Mouse (Mus musculus): Measurements from ENCODE around the gene Prtn3. TPM values are rescaled to one million over a fixed set of nuclear protein-coding genes. Genes with fewer than 3 reads are reported as not detected.

Gene Prtn3
- polyA plus RNA-seq, 1 experiment from 2014 or later: 64.6 TPM

DNA sequence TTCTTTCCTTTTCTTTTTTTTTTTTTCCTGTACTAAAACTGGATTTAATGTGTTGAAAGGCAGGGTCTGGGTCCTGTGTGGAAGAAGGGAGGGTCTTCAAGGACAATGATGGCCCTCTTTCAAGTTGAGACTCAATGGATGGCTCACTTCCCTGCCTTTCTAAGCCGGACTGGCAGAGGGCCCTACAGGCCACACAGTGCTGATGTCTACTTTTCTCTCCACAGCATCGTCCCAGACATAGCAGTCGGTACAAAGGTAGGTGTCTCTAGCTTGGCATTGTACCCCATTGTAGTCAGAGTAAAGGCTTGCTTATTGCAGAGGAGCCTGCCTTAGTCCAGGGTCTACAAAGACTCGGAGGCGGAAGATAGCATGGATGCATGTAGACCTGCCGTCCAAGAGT lies 18.0 kb upstream of the Prtn3 start:
- Histone ChIP-seq H3K4me1 (replicated peaks) (peaks cover 73% of the 10 kb centered on the region), H3K36me3 (peaks cover 55% of the 10 kb centered on the region), H3K27ac (peak overlapping the region; percentile 98), H3K4me2 (peak overlapping the region; percentile 91), H3K4me3 (replicated peaks) (peak overlapping the region; percentile 95), H3K9ac (peak overlapping the region; percentile 96), H3K27me3 (no peaks in the 10 kb centered on the region), H3K9me3 (replicated peaks) (no peaks in the 10 kb centered on the region)
- 28% methylated on average over 6 of the region's 6 CpGs for WGBS (ENCODE audit: insufficient replicate concordance)
- no peak for DNase-seq
- no peak for ATAC-seq (ENCODE audit: low read depth)

DNA sequence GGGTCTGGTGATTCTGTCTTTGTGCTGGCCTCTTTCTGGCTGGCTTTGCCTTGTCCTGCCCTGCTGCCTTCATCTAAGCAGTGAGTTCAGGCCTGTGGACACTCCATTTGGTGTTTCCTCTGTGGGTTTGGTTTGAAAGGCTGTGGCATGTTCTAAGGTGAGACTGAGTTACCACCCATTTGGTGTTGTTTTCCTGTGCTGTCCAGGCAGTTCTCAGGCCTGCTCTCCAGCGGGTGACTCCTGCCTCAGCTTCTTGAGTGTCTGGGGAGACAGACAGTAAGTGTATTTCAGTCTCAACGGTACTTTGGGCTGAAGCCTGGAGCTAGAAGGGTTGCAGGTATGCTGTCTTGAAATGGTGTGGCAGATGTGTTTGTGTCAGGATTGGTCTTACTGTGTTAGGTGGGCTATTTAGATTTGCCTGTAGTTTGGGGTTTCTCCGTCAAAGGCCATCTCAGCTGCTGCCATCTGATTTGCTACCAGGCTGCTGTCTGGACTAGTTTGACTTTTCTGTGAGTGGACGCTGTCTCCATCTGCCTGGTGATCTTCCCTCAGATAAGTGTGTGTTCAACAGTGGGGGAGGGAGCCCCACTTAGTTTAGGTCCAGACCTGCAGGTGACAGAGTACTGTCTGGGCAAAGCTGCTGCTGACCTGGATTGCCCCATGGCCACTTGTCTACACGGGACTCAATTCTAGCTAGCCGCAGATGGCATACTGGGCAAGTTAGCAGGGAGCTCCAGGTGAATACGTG lies 17.4 kb upstream of the Prtn3 start:
- Histone ChIP-seq H3K9me3 (replicated peaks) (no peaks in the 10 kb centered on the region), H3K27me3 (no peaks in the 10 kb centered on the region), H3K36me3 (peaks cover 61% of the 10 kb centered on the region), H3K4me3 (replicated peaks) (peak overlapping the region; percentile 95), H3K27ac (peak overlapping the region; percentile 98), H3K4me1 (replicated peaks) (peaks cover 67% of the 10 kb centered on the region), H3K4me2 (peak overlapping the region; percentile 91), H3K9ac (peak overlapping the region; percentile 96)
- ATAC-seq (ENCODE audit: low read depth) (no peak), DNase-seq (no peak)
- WGBS (ENCODE audit: insufficient replicate concordance): 28% methylated on average over 7 of the region's 7 CpGs

DNA sequence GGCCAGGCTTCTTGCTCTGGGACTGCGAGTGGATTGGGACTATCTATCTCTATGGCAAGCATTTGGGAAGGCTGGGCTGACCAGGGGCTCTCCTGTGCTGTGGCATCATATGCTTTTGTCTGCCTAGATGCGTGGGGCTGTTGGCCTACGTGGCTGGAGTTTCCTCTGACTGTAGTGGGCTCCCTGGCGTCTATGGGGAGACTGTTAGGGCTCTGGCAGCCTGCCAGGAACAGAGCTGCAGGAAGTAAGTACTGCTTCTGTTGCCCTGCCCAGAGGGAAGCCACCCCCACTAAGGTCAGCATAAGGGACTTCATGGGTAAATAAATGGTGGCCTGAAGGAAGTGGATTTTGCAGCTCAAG lies 16.8 kb upstream of the Prtn3 start:
- Histone ChIP-seq H3K27ac (peak overlapping the region; percentile 98), H3K4me1 (replicated peaks) (peaks cover 61% of the 10 kb centered on the region), H3K4me2 (peak overlapping the region; percentile 91), H3K27me3 (no peaks in the 10 kb centered on the region), H3K9me3 (replicated peaks) (no peaks in the 10 kb centered on the region), H3K36me3 (peaks cover 67% of the 10 kb centered on the region), H3K9ac (peak overlapping the region; percentile 96), H3K4me3 (replicated peaks) (peak overlapping the region; percentile 95)
- DNase-seq (no peak), ATAC-seq (ENCODE audit: low read depth) (no peak)
- whole genome bisulfite sequencing (ENCODE audit: insufficient replicate concordance): 37% methylated on average over 4 of the region's 4 CpGs

DNA sequence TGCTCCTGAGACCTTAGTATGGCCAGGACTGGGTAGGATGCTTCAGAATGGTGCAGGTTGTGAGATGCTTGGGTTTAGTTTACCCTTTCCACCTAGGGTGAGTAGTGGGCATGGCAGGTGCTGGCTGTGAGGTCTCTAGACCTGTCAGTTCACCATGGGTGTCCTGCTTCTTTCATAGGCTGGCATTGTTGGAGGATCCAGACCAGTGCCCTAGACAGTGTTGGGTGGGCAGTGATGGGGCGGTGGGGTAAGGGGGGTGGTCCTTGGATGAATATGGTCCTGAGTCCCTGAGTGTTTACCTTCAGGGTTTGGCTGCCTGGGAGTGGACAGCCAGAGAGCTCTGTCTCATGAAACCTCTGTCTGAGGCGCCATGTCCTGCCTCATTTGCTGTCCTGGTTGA lies 16.4 kb upstream of the Prtn3 start:
- H3K4me2 ChIP-seq: peak overlapping the region; percentile 91
- peak overlapping the region; percentile 96 for H3K9ac ChIP-seq
- WGBS (ENCODE audit: insufficient replicate concordance): 83% methylated on average over 2 of the region's 2 CpGs
- H3K4me1 ChIP-seq (replicated peaks): peaks cover 57% of the 10 kb centered on the region
- H3K36me3 ChIP-seq: peaks cover 71% of the 10 kb centered on the region
- H3K27ac ChIP-seq: peak overlapping the region; percentile 98
- DNase-seq: no peak
- no peak for ATAC-seq (ENCODE audit: low read depth)
- H3K27me3 ChIP-seq: no peaks in the 10 kb centered on the region
- H3K9me3 ChIP-seq (replicated peaks): no peaks in the 10 kb centered on the region
- peak overlapping the region; percentile 95 for H3K4me3 ChIP-seq (replicated peaks)

DNA sequence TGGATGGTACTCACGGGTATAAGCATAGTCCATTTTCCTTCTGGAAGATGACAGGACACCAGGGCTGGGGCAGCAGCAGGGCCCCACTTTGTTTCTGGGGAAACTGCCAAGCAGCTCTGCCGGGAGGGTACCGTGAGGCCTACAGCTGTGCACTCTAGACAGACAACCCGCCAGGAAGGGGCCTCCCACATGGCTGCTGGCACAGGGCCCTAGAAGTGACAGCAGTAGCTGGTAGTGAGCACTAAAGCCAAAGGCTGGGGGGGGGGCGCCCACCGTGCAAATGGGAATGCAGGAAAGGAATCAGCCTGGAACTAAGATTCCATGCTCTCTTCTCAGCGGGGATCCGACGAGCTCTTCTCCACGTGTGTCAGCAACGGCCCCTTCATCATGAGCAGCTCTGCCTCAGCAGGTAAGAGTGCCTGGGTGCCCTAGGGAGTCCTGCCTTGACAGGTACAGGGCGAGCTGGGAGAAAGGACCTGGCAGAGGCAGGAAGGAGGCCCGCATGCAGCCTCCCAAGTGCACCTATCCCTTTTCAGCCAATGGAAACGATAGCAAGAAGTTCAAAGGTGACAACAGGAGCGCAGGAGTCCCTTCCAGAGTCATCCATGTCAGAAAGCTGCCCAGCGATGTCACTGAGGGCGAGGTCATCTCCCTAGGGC lies 15.7 kb upstream of the Prtn3 start:
- H3K9ac ChIP-seq: peak overlapping the region; percentile 96
- 67% methylated on average over 17 of the region's 17 CpGs for WGBS (ENCODE audit: insufficient replicate concordance)
- H3K4me3 ChIP-seq (replicated peaks): 0 out of 2 replicates have a peak overlapping the region, but pooled peaks have one; percentile 95
- H3K9me3 ChIP-seq (replicated peaks): no peaks in the 10 kb centered on the region
- H3K4me1 ChIP-seq (replicated peaks): peaks cover 50% of the 10 kb centered on the region
- DNase-seq (no peak), ATAC-seq (ENCODE audit: low read depth) (no peak)
- no peaks in the 10 kb centered on the region for H3K27me3 ChIP-seq
- peak overlapping the region; percentile 98; the same call in 1 of the 2 replicates for H3K27ac ChIP-seq
- H3K4me2 ChIP-seq: peak overlapping the region; percentile 91
- H3K36me3 ChIP-seq: peaks cover 78% of the 10 kb centered on the region

DNA sequence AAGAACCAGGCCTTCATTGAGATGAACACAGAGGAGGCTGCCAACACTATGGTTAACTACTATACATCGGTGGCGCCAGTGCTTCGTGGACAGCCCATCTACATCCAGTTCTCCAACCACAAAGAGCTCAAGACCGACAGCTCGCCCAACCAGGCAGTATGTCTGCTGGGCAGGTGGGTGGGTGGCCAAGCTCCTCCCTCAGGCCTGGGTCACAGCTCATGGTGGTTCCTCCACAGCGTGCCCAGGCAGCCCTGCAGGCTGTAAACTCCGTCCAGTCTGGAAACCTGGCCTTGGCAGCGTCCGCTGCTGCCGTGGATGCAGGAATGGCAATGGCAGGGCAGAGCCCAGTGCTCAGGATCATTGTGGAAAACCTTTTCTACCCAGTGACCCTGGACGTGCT lies 15.2 kb upstream of the Prtn3 start:
- peaks cover 83% of the 10 kb centered on the region for H3K36me3 ChIP-seq
- no peaks in the 10 kb centered on the region for H3K9me3 ChIP-seq (replicated peaks)
- no peak for ATAC-seq (ENCODE audit: low read depth)
- H3K27ac ChIP-seq: no peak overlapping the region
- no peak overlapping the region for H3K4me3 ChIP-seq (replicated peaks)
- no peak overlapping the region for H3K9ac ChIP-seq
- no peaks in the 10 kb centered on the region for H3K27me3 ChIP-seq
- H3K4me1 ChIP-seq (replicated peaks): peaks cover 46% of the 10 kb centered on the region
- DNase-seq: no peak
- 86% methylated on average over 11 of the region's 11 CpGs for WGBS (ENCODE audit: insufficient replicate concordance)
- H3K4me2 ChIP-seq: no peak overlapping the region

DNA sequence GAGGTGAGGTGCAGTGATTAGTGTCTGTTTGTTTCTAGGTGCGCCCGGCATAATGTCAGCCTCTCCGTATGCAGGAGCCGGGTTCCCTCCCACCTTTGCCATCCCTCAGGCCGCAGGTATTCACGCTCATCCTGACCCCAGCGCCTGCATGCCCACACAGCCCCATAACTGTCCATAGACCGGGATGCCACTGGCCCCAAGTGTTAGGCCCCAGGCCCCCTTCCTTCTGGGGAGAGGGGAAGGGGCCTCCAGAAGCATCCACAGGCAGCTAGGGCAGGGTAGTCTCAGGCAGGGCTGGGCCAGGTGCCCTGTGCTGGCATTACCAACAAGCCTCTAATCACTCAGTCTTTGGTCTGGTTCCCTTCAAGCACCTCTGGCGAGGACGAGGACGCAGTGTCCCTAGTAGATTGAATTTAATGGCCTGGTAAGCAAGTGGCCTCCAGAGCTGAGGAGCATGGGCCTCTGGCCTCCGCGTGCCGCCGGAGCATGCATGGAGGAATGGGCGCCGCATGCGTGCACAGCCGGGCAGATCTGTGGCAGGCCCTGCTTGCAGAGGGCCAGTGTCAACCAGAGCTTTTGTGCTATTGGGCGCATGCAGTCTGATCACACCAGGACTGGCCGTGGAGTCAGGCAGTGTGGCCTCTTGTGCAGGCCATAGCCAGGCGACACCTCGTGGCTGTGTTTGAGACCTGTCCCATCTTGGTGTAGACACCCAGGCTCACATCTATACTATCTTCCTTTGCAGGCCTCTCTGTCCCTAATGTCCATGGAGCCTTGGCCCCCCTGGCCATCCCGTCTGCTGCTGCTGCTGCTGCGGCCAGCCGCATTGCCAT lies 14.0 kb upstream of the Prtn3 start:
- Histone ChIP-seq H3K9me3 (replicated peaks) (no peaks in the 10 kb centered on the region), H3K9ac (no peak overlapping the region), H3K4me1 (replicated peaks) (peaks cover 53% of the 10 kb centered on the region), H3K27ac (no peak overlapping the region), H3K4me3 (replicated peaks) (no peak overlapping the region), H3K27me3 (no peaks in the 10 kb centered on the region), H3K36me3 (peaks cover 95% of the 10 kb centered on the region), H3K4me2 (no peak overlapping the region)
- ATAC-seq (ENCODE audit: low read depth) (no peak), DNase-seq (no peak)
- WGBS (ENCODE audit: insufficient replicate concordance): 93% methylated on average over 26 of the region's 26 CpGs

DNA sequence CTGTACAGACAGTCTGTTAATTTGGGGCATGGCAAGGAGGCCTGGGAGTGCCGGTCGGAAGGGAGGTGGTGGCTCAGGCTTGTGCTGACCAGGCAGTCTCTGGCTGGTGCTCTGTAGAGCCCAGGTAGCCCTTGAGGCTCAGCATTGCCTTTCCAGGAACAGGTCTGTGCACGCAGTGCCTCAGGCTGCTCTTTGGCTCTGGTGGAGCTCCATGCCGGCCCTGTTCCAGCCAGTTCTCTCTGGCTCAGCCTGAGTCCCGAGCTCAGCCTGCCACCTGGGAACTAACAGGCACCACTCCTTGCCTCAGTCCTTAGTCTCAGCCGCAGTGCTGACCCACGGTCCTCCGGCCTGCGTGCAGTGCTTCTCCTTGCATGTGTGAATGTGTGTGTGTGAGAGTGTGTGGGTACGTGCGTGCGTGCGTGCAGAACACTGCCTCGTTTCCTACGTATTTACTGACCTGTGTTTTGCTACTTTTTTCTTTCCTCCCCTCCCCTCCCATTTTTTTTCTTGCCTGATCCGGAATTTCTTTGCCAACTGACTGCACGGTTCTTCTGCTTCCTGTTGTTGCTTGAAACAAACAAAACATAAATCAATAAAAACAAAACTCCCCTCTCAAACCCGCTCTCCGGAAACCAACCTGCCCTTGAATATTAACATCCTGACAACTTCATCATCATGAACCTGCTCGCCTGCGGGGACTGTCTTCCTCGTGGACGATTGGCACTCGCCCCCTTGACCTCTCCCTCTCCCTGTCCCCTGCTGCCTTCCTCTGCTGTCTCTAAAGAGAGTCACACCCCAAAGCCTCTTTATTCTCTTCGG lies 12.8 kb upstream of the Prtn3 start:
- Histone ChIP-seq H3K9me3 (replicated peaks) (no peaks in the 10 kb centered on the region), H3K4me3 (replicated peaks) (no peak overlapping the region), H3K9ac (no peak overlapping the region), H3K27ac (no peak overlapping the region), H3K4me2 (no peak overlapping the region), H3K36me3 (peaks cover 90% of the 10 kb centered on the region), H3K4me1 (replicated peaks) (peaks cover 44% of the 10 kb centered on the region), H3K27me3 (no peaks in the 10 kb centered on the region)
- ATAC-seq (ENCODE audit: low read depth): no peak
- WGBS (ENCODE audit: insufficient replicate concordance): 89% methylated on average over 25 of the region's 25 CpGs
- DNase-seq: no peak

DNA sequence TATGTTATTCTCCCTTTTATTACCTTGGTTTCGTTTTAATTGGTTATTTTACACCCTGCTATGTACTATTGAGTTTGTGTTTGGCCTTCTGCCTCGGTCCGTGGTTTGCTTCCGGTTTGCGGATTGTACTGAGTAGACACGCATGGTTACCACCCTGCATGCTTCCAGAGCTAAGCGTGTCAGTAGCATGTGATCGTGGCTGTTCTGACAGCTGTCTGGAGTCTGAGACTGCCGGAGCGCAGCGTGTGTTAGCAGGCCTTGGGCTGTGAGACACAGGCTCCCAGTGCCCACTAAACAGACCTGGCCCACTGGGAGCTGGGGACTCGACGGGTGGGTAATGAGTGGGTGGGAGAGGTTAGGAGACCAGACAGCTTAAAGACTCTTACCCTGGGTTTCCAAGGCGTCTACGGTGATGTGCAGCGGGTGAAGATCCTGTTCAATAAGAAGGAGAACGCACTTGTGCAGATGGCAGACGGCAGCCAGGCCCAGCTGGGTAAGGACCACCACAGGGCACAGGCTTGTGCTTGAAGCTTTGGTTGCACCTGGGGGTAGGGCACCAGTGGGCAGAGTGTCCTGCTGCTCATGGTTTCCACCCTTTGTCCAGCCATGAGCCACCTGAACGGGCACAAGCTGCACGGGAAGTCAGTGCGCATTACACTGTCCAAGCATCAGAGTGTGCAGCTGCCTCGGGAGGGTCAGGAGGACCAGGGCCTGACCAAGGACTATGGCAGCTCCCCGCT lies 12.1 kb upstream of the Prtn3 start:
- no peak overlapping the region for H3K4me2 ChIP-seq
- peaks cover 82% of the 10 kb centered on the region for H3K36me3 ChIP-seq
- H3K9ac ChIP-seq: no peak overlapping the region
- DNase-seq (no peak), ATAC-seq (ENCODE audit: low read depth) (no peak)
- no peaks in the 10 kb centered on the region for H3K9me3 ChIP-seq (replicated peaks)
- H3K4me1 ChIP-seq (replicated peaks): peaks cover 36% of the 10 kb centered on the region
- H3K4me3 ChIP-seq (replicated peaks): no peak overlapping the region
- H3K27ac ChIP-seq: no peak overlapping the region
- no peaks in the 10 kb centered on the region for H3K27me3 ChIP-seq
- 89% methylated on average over 23 of the region's 23 CpGs for WGBS (ENCODE audit: insufficient replicate concordance)

DNA sequence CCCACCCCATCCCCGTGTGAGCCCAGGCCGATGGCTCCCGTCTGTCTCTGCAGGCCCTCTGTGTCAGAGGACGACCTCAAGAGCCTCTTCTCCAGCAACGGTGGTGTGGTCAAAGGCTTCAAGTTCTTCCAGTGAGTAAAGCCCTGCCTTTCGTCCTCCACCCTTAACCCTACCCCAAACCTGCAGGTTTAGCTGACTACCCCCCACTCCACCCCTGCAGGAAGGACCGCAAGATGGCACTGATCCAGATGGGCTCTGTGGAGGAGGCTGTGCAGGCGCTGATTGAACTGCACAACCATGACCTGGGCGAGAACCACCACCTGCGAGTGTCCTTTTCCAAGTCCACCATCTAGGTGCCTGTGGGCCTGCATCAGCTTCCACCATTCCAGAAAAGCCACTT lies 11.4 kb upstream of the Prtn3 start:
- no peaks in the 10 kb centered on the region for H3K27me3 ChIP-seq
- H3K9me3 ChIP-seq (replicated peaks): no peaks in the 10 kb centered on the region
- WGBS (ENCODE audit: insufficient replicate concordance): 74% methylated on average over 10 of the region's 10 CpGs
- H3K4me2 ChIP-seq: no peak overlapping the region
- ATAC-seq (ENCODE audit: low read depth): no peak
- H3K4me1 ChIP-seq (replicated peaks): peaks cover 29% of the 10 kb centered on the region
- peaks cover 75% of the 10 kb centered on the region for H3K36me3 ChIP-seq
- no peak overlapping the region for H3K9ac ChIP-seq
- no peak overlapping the region for H3K4me3 ChIP-seq (replicated peaks)
- no peak for DNase-seq
- no peak overlapping the region for H3K27ac ChIP-seq
